Mouse (Mus musculus) right cerebral cortex, postnatal 25 days (tissue): Measurements from ENCODE around the gene Col18a1.

ENCODE experiments used
- DNase-seq: peaks from one replicate; pipeline ENCODE4 v3.0.0; 2022

Gene Col18a1

DNA sequence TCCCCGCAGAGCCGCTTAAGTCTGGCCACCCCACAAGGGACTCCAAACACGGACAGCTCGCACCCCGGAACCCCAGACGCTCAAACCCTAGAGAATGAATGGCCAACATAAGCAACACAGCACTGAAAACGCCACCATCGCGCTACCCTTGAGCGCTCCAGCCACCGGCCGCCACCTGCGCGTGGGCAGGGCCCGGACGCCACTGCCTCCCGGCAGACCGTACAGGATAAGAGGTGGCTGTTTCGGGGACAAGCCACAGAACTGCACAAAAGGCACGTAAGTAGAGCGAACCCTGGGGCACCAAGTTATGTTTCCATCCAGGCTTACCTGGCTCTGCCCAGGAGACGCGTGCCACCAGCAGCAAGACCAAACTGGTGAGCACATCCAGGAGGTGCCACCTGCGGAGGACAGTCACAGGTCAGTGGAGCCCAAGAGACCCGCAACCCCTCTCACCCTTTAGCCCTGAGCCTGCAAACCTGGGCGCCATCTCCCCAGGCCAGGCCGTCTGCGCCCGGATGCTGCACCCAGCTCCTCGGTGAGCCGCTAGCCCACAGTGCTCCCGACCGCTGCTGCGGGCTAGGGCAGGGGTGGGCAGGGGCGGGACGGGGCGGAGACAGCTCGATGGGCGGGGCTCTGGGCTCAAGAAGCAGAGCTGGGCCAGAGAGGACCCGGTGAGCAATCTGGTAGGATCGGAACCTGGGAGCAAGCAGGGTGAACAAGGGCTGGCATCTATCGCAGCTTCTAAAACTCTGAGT lies at the start of gene Col18a1:
TSS of gene Col18a1 (minus strand) at position 586 of the 755 bp plus-strand sequence.
- DNase-seq = no peak

DNA sequence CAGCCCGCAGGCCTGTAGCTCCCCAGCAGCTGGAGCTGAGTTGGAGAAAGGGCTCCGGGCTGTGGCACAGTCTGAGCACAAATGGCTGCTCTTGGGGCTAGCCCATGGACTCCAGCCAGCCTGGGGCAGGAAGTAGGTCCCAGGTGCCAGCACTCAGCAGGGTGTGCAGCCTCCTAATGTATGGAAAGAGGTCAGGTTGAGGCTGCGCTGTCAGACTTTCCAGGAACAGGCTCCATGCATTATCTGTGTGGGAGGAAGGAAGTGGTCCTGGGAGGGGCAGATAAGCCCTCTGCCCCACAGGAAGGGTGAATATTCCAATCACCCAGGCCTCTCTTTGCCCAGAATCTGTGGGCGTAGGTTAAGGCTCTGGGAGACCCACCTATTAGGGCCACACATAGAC lies 49.3 kb upstream of the Col18a1 start:
- no peak for DNase-seq

DNA sequence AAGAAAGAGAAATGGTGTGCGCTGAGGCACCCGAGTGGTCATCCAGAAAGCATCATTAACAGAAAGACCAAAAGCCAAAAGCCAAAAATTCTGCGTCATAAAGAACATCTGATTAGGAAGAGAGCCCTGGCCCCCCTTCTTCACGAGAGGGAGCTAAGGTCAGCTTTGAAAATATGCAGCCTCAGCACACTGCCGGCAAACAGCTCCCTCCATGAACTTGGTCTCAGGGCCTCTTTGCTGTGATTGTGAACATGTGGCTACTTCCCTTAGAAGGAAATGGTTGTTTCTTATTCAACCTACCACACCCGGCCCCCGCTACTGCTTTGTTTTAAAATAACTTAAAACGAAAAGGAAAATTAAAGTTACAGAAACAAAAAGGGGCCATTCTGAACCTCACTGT lies 48.2 kb upstream of the Col18a1 start:
- no peak for DNase-seq

DNA sequence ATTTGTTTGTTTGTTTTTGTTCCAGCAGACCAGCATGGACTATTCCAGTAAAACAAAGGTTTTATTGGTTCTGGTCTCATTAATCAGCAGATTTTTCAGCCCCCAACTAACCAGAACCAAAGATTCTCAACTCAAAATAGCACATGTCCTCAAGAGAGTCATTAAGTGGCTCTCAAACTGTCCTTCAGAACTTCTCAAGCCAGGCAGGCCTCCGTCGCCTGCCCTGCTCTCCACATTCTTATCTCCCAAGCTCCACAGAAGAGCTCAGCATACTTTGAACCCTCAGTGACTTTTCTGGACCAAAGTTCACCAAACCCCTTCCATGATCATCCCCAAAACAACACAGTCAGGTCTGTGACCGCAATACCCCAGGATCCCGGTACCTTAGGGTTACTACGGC lies 47.1 kb upstream of the Col18a1 start:
- DNase-seq = no peak

DNA sequence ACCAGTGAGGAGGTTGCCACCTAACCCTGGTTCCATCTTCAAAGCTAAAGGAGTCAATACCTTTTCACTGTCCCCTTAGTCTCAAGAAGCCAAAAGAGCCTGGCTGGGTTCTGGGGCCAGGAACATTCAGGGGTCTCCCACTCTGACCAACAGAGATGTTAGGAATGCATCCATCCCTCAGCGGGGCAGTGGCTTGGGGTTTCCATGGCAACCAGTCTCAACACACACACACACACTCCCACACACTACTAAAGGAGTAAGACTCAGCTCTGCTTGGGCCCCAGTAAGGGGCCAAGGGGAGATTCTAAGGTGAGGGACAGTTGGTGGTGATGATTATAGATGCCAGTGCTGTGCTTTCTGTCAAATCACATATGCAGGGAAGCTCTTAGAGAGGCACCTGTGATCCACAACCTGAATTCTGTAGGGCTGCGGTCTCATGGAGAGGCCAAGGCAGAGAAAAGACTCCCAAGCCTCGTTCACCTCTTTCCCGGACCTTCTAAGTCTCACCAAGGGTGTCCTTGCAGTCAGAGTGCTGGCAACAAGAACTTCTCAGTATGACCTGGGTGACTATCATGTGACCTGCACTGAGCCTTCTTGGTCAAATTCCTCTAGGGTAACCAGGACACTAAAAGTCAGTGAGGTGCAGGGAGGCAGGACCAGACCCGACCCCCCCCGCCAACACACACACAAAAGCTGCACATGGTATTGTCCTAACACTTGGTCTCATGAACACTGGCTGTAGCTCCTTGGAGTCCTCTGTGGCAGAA lies 46.2 kb upstream of the Col18a1 start:
- DNase-seq = no peak

DNA sequence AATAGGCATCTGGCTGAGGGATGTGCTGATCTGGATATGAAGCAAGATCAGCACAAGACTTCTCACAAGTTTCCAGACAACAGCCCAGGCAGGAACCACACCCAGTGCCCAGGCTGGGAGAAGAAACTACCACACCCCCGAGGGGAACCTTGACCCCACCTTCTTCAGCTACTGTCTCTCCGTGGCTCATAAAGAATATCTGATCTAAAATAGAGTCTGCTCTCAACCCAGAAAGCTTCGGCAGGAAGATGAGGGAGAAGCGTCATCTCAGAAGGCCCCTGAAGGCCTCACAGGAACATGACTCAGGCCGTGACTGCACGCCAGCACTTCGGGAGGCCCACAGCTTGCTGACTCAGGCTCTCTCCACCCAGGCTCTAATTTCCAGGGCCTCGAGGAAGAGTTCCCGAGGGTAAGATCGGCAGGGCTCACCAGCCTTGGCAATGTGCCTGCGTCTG lies 44.8 kb upstream of the Col18a1 start:
- peak; percentile 43 for DNase-seq

DNA sequence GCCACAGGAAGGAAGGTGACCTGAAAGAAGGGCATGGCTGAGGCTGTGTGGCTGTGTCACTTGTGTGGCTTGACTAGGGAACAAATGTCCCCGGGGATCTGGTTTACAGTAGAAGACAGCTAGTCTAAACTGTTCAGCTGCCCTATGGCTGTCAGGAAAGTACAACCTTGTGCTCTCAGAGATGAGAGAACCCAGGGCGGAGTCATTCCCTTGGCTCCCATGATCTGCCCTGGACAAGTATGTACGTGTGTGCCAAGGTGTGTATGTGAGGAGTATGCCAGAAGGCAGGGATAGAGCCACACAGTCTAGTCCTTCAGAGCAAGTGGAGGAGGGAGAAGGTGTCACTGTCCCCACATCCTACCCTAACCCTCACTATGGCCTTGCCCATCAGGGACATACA lies 44.3 kb upstream of the Col18a1 start:
- no peak for DNase-seq

DNA sequence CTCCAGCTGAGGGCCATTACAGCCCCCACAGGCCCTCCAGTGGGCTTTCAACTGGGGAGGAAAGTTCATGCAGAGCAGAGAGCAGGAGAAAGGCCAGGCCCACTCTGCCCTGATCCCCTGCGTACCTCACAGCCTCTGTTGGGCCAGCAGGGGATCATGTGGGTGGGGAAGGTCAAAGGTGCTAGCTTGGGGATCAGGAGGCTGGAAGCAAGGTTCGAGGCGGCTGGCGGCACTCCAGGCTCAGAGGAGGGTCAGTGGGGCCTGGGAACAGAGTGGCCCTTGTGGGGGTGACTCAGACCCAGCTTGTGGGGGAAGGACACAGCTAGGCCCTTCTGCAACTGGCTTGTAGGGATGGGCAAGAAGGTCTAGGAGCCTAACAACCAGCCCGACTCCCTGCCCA lies 42.9 kb upstream of the Col18a1 start:
- DNase-seq = no peak

DNA sequence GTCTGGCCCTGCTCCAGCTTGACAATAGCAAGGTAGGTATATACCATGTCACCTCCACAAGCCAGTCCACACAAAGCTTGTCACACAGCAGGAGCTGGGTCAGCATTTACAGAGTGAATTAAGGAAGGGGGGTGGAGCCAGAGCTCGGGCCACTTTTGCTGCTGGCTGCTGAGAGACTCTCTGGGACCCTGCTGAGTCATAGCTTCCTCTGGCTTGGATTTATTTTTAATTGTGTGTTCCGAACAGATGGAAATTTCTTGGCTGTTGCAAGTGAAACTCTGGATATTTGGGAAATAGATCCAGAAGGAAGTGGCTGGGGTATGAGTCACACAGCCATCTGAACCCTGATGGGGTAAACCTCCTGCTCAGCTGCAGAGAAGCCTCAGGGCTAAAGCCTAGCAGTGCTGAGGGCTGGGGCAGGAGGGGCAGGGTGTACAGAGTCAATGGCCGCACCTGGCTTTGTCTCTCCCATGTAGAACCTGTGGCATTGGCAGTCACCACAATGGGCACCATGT lies 40.3 kb upstream of the Col18a1 start:
- DNase-seq = peak; percentile 65

DNA sequence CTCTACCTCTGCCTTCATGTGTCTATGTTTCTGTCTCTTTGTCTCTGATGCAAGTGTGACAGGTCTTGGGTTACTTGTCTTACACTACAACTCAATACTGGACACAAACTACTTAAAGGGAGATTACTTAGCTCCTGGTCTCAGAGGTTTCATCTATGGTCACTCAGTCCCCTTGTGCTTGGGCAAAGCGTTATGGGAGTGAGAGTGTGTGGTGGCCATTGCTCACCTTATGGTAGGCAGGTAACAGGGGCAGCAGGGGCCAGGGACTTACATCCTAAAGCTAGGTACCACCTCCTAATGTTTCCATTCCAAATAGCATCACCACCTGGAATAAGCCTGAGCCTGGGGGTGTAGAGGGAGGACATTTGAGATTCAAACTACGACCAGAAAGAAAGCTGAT lies 39.8 kb upstream of the Col18a1 start:
- no peak for DNase-seq

DNA sequence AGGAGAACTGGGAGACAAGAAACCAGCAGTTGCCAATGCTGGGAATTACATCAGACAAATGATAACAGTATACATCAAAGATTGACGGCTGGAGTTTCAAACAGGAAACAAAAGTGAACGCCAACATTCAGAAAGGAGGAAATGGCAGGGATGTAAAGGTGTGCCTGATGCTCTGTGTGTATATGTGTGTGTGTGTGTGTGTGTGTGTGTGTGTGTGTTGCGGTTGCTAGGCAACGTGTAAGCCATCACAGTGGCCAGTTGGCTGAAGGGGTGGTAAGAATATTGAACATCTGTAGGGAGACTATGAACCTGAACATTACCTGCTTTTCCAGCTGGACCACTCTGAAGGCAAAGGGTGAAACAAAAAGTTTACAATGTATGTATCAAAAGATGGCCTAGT lies 37.6 kb upstream of the Col18a1 start:
- no peak for DNase-seq

DNA sequence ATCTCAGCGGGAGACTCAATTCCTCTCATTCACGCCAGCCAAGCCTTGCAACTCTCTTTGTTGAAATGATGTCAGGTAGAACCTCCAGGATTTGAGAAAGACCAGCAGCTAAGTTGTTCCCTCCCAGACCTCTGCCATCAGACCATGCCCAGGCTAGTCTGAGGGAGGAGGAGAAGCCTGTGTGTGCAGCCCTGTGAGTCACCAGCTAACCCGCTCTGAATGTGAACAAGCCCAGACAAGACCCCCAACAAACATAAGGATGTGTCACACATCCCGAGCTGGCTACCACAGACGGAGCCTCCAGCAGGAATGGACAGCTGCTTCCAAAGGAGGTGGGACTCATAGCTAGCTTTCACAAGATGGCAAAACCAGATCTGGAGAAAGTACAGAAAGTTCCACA lies 35.6 kb upstream of the Col18a1 start:
- no peak for DNase-seq

DNA sequence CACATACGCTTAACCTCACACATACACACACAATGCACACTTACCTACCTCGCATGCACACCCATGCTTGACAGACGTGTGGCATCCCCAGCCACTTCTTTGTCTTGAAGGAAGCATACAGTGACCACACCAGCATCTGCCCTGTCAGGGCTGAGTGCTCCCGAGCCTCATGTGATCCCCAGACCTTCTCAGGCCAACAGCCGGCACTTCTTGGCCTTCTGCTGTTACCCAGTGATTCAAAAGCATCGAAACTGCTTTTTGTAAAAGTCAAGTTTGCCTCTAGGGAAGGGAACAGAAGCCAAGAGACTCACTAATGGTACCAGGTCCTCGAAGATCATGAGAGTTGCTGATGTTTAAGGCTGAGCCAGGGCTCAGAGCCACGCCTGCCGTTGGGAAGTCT lies 33.9 kb upstream of the Col18a1 start:
- DNase-seq = no peak

DNA sequence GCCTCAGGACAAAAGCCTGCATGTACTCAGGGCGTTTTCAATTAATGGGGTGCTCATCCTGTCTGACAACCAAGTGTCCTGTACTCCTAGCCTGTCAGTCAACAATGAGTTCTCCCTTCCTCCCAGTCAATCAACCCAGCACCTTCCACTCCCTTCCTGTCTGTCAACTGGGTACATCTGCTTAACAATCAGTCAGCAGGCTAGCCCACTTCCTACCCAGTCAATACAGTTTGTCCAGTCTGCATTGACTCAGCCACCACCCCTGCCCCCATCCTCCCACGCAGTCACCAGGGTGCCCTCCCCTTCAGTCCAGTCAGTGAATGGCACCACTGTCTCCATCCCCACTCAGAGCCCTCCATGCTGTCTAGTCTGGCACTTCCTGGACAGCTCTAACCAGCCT lies 32.9 kb upstream of the Col18a1 start:
- DNase-seq = no peak

DNA sequence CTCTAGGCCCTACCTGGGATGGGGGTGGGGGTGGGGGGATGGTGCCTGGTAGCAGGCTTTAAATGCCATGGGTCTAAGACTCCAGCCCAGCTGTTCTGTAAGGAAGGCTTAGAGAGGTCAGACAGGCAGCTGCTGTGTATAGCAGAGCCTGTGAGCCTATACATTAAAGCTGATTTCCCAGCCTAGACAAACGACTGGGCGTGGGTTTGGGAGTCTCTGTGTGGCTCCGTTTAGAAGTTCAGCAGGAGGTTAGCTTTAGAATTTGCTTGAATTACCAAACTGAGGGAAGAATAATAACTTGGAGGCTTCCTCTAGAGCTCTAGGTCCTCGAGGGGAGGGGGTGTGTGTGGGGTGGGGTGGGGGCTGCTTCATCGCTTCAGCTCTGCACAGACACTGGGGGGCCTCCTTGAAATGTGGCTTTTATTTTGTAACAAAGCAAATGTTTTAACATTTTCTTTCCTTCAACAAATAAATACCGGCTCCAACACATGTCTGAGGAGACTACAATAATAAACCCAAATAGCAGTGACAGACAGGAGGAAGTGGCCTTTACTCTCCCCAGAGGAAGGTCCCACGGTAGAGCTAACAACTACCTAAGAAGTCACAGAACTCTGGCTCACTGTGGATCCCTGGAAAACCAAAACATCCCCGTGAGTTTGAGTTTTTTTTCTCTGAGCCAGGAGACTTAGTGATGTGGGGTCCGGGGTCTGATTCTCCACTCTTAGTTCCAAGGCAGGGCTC lies 31.3 kb upstream of the Col18a1 start:
- no peak for DNase-seq

DNA sequence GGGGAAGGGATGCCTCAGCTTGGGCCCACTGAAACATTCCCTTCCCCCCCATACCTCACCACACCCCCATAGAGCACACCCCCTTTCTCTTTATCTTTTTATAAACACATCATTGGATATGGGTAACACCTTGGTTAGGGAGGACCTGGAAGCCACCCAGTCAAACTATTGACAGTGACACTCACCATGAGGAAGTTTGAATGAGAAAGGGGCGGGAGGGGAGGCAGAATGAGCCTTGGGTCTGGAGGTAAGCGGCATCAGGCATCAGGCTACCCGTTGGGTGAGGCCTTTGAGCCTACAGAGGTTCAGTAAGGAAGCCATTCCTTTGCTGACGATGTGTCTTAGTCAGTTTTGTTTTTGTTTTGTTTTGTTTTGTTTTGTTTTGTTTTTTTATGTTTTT lies 30.3 kb upstream of the Col18a1 start:
- DNase-seq = no peak

DNA sequence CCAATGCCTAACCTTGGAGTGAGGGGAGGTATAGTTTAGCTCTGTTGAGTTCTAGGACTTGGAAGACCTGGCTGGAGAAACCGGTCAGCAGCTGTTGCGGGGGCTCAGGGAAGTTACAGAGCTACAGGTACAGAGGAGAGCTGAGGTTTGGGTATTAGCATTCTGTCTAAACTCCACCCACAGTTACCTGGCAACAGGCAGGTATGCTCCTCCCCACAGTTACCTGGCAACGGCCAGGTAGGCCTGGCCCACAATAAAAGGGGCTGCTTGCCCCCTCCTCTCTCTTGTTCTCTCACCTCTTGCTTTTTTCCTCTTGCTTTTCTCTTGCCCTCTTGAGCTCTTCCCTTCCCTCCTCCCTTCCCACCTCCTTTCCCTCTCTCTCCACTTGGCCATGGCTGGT lies 29.8 kb upstream of the Col18a1 start:
- no peak for DNase-seq

DNA sequence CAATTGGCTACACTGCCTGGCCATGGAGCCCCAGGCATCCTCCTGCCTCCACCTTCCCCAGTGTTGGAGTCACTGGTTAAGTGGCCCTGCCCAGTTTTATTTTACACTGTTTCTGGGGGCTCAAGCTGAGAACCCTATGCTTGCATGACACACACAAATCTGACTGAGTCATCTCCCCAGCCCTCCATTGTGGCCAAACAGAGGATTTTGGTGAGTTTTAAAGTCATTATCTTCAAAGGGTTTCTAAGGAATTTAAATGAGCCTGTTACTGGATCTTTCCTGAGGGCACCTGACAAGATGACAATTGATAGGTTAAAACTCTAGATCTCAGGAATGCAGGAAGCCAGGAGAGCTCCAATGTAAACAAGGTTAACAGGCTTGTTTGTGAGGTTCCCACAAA lies 27.1 kb upstream of the Col18a1 start:
- DNase-seq = no peak

DNA sequence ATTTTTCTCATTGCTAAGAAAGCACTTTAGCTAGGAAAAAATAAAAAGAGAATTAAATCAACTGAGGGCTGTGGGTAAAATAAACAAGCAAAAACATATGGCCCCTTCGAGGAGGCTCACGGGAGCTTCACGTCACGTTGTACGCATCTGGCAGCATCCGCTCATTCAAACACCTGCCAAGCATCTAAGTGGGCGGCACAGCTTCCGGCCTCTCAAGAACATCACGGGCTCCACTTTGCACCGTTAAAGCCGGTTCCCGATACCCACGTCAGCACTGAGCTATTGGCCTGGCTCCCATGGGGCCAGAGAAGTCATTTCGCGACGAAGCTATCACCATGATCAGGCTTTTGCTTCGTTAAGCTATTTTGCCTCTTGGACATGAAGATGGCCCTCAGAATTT lies 26.4 kb upstream of the Col18a1 start:
- no peak for DNase-seq

DNA sequence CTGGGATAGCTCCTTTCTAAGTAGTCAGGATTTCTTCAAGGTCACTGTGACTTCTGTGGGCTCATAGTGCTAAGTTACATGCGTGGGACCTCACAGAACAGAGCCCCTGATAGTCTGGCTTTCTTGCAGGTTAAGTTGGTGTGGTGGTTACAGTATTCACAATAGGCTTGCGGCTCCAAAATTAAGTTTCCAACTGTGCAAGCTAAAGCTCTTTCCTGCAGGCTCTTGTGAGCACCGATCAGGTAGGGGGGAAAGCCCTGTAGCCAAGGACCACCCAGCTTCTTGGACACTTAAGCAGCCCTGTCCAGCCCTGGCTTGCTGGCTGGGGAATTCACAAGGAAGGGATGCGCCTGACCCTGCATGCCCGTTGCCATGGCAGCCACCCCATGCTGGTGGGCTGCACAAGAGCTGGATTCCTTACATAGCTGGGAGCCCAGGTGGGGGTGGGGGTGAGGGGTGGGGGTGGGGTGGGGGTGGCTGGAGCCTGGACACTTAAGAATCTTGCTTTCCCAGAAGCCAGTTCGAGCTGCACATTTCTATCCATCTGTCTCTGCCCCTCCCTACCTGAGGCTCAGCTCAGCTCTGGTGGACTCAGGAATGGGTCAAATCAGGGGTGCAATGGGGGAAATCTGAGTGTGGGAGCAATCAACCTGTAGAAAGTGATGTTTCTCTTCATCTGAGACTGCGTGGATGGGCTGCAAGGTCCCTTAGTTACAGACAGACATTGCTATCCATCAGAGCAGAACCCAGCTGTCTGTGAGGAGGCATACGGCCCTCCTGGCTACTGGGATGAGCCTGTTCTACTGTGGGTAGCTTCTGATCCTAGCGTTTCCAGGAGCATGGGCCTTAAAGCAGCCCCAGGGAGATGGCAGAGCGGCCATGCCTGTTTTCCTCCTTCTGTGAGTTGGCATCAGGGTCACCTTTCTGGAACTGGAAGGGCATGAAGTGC lies 24.9 kb upstream of the Col18a1 start:
- no peak for DNase-seq

DNA sequence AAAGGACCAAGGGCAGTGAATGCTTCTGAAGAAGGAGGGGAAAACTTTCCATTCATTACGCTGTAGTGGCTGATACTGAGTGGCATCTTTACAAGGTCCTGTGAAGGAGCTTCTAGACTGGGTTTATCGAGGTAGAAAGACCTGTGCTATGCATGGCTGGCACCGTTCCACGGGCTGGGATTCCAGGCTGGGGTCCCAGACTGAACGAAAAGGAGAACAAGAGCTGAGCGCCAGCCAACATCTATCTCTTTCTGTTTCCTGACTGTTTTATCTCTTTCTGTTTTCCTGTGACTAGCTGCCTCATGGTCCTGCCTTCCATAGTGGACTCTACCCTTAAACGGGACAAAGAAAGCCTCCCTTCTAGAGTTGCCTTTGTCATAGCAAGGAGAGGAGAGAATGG lies 21.1 kb upstream of the Col18a1 start:
- DNase-seq = no peak

DNA sequence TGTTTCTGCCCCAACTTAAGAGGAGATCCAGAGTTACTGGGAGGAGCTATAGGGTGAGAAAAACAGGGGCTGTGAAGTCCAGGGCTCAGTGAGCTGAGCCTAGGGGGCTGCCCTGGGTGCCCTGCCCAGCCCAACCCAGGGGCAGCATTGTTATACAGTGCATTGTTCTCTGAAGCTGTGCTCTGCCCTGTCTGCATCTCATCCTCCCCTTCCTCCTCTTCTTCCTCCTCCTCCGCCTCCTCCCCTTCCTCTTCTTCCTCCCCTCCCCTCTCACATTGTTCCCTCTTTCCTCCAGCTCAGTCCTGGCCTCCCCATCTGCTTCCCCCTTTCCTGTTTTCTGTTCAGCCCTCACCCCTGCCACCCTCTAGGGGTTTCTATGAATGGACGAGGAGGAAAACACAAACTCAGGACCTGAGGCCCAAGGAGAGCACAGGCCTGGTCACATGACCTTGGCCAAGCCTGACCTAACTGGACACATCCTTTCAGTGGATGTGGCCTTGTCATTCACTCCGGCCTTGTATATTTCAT lies 16.5 kb upstream of the Col18a1 start:
- no peak for DNase-seq
